Mouse (Mus musculus) forebrain, embryonic 14.5 days (tissue): ENCODE results near the gene Tns1. TPM values are rescaled to one million over a fixed set of nuclear protein-coding genes. Genes with fewer than 3 reads are reported as not detected.

Experiments used
- ATAC-seq: fragments of 200-750 bp; cut with Nextera tagmentation; 2 replicates; pipeline ENCODE4 v1.8.0; 2017; ENCODE audit warnings: mild to moderate bottlenecking, moderate library complexity
- DNase-seq: peaks from one replicate; pipeline ENCODE4 v3.0.0-alpha.2; 2015; ENCODE audit warnings: low spot score
- H3K27ac ChIP-seq: fragments of 300-500 bp; sonication (generic); 2 replicates; pipeline ENCODE4 v1.5.1; 2014; ENCODE audit warnings: low read depth, mild to moderate bottlenecking, control low read depth, low read length, moderate library complexity
- H3K27me3 ChIP-seq: fragments of 300-500 bp; sonication (generic); replicated peaks from 2 replicates; pipeline ENCODE4 v1.6.1; 2014; ENCODE audit warnings: low read length, control low read depth, mixed read lengths; ENCODE audit not compliant: control insufficient read depth, insufficient read depth
- H3K36me3 ChIP-seq: fragments of 300-500 bp; sonication (generic); 2 replicates; pipeline ENCODE4 v1.6.1; 2014; ENCODE audit warnings: low read length, control low read depth; ENCODE audit not compliant: control insufficient read depth, insufficient read depth
- H3K4me1 ChIP-seq: fragments of 300-500 bp; sonication (generic); 2 replicates; pipeline ENCODE4 v1.6.1; 2014; ENCODE audit warnings: antibody characterized with exemption, low read length, control low read depth; ENCODE audit not compliant: control insufficient read depth, insufficient read depth
- H3K4me2 ChIP-seq: fragments of 300-500 bp; sonication (generic); 2 replicates; pipeline ENCODE4 v1.6.1; 2014; ENCODE audit warnings: mild to moderate bottlenecking, control low read depth, low read length
- H3K4me3 ChIP-seq: fragments of 300-500 bp; sonication (generic); 2 replicates; pipeline ENCODE4 v1.5.1; 2014; ENCODE audit warnings: low read depth, low read length, control low read depth
- H3K9ac ChIP-seq: fragments of 300-500 bp; sonication (generic); 2 replicates; pipeline ENCODE4 v1.6.1; 2014; ENCODE audit warnings: mild to moderate bottlenecking, low read length, control low read depth, moderate library complexity
- H3K9me3 ChIP-seq: fragments of 300-500 bp; sonication (generic); replicated peaks from 2 replicates; pipeline ENCODE4 v1.6.1; 2016; ENCODE audit warnings: low read length, control low read depth, mixed read lengths; ENCODE audit not compliant: control insufficient read depth
- WGBS: fragments of 180-500 bp; shearing (Covaris S2); extraction: QIAGEN DNeasy Blood & Tissue Kit; methylation state at CpG from one replicate; pipeline ENCODE4 v1.1.7; 2014; 5-methylcytosine and 5-hydroxymethylcytosine counted together
- polyA plus RNA-seq: library from polyadenylated mRNA; unstranded; fragments of >200 nt; fragmentation: Nextera tagmentation; extraction: Ambion mirVana; gene quantifications from 2 replicates; pipeline ENCODE4 v1.2.1, GENCODE M21; 2014

Gene Tns1
- polyA plus RNA-seq, 1 experiment from 2014 or later, result 7.7 TPM

DNA sequence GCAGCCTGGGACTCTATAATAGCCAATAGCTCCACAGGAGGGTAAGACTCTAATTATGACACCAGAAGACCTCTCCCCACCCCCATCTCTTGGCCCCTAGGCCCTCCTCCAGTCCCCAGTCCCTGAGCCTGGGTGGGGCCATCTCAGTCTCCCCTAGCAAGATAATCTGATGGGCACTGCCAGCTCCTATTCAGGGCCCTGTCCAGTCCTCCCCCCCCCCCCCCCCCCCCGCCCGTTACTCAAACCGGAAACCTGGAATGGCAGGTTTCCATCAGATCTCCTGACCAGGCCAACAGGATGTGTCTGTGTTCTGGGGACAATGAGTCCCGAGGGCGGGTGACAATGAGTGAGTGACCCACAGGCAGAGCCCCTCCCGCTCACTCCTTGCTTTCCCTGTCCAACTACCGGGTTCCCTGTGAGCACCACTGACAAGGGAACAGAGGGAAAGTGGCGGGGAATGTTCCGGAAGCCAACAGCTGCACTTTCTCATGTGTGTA is 136.5 kb downstream of the Tns1 start:
- Histone ChIP-seq H3K9me3 (no peaks in the 10 kb centered on the region), H3K9ac (no peak overlapping the region), H3K27ac (no peak overlapping the region), H3K36me3 (peaks cover 5% of the 10 kb centered on the region), H3K4me3 (no peak overlapping the region), H3K4me1 (no peaks in the 10 kb centered on the region), H3K27me3 (no peaks in the 10 kb centered on the region), H3K4me2 (no peak overlapping the region)
- 61% methylated on average over 7 of the region's 9 CpGs for WGBS
- DNase-seq (no peak), ATAC-seq (no peak)

DNA sequence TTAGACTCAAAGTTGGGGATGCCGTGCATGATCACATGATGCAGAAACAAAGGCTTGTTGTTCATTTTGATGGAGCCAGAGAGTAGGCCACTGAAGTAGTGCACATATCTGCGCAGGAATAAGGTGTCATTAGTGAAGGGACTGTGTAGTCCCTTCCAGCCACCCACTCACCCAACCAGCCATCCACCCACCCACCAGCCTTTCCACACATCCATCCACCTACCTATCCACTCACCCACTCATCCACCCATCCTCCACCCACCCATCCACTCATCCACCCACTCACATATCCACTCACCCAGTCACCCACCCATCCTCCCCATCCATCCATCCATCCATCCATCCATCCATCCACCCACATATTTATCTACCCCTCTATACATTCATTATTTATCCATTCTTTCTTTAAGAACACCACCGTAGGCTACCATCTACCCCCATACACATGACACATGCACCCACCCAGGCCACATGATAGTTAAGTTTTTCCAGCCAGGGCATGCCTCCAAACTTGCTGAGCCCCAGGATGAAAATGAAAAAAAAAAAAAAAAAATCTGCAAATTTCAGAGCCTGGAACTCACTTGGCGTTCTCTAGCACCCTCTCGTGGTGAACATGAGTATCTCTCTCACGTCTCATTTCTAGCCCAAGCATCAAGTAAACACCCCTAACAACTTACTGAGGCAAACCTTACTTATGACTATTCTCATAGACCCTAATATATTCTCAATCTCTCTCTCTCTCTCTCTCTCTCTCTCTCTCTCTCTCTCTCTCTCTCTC is 137.8 kb downstream of the Tns1 start:
- DNase-seq (peak; percentile 85), ATAC-seq (0 out of 2 replicates have a peak, but pooled peaks have one; percentile 42)
- H3K27me3 ChIP-seq, result no peaks in the 10 kb centered on the region
- H3K36me3 ChIP-seq, result peaks cover 7% of the 10 kb centered on the region
- no peaks in the 10 kb centered on the region for H3K4me1 ChIP-seq
- no peak overlapping the region for H3K4me3 ChIP-seq
- WGBS, result 39% methylated on average over 6 of the region's 6 CpGs
- no peak overlapping the region for H3K4me2 ChIP-seq
- H3K27ac ChIP-seq, result no peak overlapping the region
- no peak overlapping the region for H3K9ac ChIP-seq
- no peaks in the 10 kb centered on the region for H3K9me3 ChIP-seq

- DNase-seq (no peak), ATAC-seq (no peak)
- Histone ChIP-seq H3K27me3 (no peaks in the 10 kb centered on the region), H3K4me1 (no peaks in the 10 kb centered on the region), H3K9me3 (no peaks in the 10 kb centered on the region), H3K36me3 (peaks cover 5% of the 10 kb centered on the region), H3K4me3 (no peak overlapping the region), H3K9ac (no peak overlapping the region), H3K4me2 (no peak overlapping the region), H3K27ac (no peak overlapping the region)
- WGBS, result 84% methylated on average over 4 of the region's 4 CpGs
Measured at GRCm38 (mm10) chr1:73985611-73986010, 138.6 kb downstream of the Tns1 start.

GRCm38 (mm10) chr1:73979214-73979613 is 145.0 kb downstream of the Tns1 start:
- Histone ChIP-seq H3K27ac (no peak overlapping the region), H3K4me2 (no peak overlapping the region), H3K9ac (no peak overlapping the region), H3K36me3 (peaks cover 10% of the 10 kb centered on the region), H3K4me3 (no peak overlapping the region), H3K9me3 (no peaks in the 10 kb centered on the region), H3K4me1 (no peaks in the 10 kb centered on the region), H3K27me3 (no peaks in the 10 kb centered on the region)
- 54% methylated on average over 3 of the region's 3 CpGs for WGBS
- ATAC-seq (0 out of 2 replicates have a peak, but pooled peaks have one; percentile 32), DNase-seq (peak; percentile 55)

GRCm38 (mm10) chr1:73978576-73978975 is 145.7 kb downstream of the Tns1 start:
- ATAC-seq, result no peak
- H3K36me3 ChIP-seq, result peaks cover 13% of the 10 kb centered on the region
- H3K4me2 ChIP-seq, result no peak overlapping the region
- no peak overlapping the region for H3K4me3 ChIP-seq
- no peaks in the 10 kb centered on the region for H3K9me3 ChIP-seq
- H3K4me1 ChIP-seq, result no peaks in the 10 kb centered on the region
- no peak for DNase-seq
- H3K9ac ChIP-seq, result no peak overlapping the region
- 94% methylated on average over 1 of the region's 1 CpGs for WGBS
- no peak overlapping the region for H3K27ac ChIP-seq
- no peaks in the 10 kb centered on the region for H3K27me3 ChIP-seq

- WGBS, result 80% methylated on average over 9 of the region's 9 CpGs
- Histone ChIP-seq H3K4me2 (no peak overlapping the region), H3K9ac (no peak overlapping the region), H3K9me3 (no peaks in the 10 kb centered on the region), H3K4me1 (no peaks in the 10 kb centered on the region), H3K27ac (no peak overlapping the region), H3K4me3 (no peak overlapping the region), H3K36me3 (0 out of 2 replicates have a peak, but pooled peaks cover 4% of the 10 kb centered on the region), H3K27me3 (no peaks in the 10 kb centered on the region)
- no peak for DNase-seq
- ATAC-seq, result no peak
Measured at GRCm38 (mm10) chr1:73973992-73974391, 150.3 kb downstream of the Tns1 start.

- no peak overlapping the region for H3K4me3 ChIP-seq
- H3K4me2 ChIP-seq, result no peak overlapping the region
- H3K4me1 ChIP-seq, result peaks cover 3% of the 10 kb centered on the region; the same call in 1 of the 2 replicates
- 62% methylated on average over 5 of the region's 5 CpGs for WGBS
- H3K9ac ChIP-seq, result no peak overlapping the region
- no peak overlapping the region for H3K27ac ChIP-seq
- ATAC-seq (no peak), DNase-seq (no peak)
- no peaks in the 10 kb centered on the region for H3K9me3 ChIP-seq
- 0 out of 2 replicates have a peak, but pooled peaks cover 4% of the 10 kb centered on the region for H3K36me3 ChIP-seq
- H3K27me3 ChIP-seq, result no peaks in the 10 kb centered on the region
Measured at GRCm38 (mm10) chr1:73972726-73973125, 151.5 kb downstream of the Tns1 start.

DNA sequence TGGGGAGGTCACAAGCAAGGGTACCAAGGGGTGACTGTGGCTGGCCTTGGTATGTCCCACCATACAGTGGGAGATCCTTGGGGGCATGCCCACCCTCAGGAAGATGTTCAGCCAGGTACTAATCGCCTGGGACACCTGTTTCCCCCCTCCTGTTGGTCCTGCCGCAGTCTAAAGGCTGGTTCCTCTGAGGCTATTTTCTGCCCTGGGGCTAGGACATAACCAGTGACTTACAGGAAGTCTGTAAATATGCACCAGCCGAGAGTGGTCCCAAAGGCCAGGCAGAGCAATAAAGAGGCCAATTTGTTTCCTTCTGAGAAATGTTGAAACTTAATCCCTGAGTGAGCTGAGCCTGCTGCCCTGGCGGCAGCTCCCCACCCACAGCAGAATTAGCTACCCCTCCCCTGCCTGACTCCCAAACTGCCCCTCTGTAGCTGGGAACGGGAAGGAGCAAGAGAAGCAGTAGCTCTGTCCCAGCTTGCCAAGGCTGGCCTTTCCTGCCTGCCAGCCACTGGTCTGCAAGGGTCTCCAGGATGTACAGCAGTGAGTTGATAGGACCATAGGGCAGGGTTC is 154.0 kb downstream of the Tns1 start:
- 0 out of 2 replicates have a peak, but pooled peaks cover 4% of the 10 kb centered on the region for H3K36me3 ChIP-seq
- H3K4me2 ChIP-seq, result no peak overlapping the region
- H3K4me3 ChIP-seq, result no peak overlapping the region
- no peaks in the 10 kb centered on the region for H3K27me3 ChIP-seq
- H3K9ac ChIP-seq, result no peak overlapping the region
- ATAC-seq, result no peak
- DNase-seq, result no peak
- WGBS, result 39% methylated on average over 5 of the region's 5 CpGs
- peaks cover 3% of the 10 kb centered on the region; the same call in 1 of the 2 replicates for H3K4me1 ChIP-seq
- H3K27ac ChIP-seq, result no peak overlapping the region
- no peaks in the 10 kb centered on the region for H3K9me3 ChIP-seq
